Mouse (Mus musculus): ENCODE data around the gene Fam193a.

The Fam193a gene

DNA sequence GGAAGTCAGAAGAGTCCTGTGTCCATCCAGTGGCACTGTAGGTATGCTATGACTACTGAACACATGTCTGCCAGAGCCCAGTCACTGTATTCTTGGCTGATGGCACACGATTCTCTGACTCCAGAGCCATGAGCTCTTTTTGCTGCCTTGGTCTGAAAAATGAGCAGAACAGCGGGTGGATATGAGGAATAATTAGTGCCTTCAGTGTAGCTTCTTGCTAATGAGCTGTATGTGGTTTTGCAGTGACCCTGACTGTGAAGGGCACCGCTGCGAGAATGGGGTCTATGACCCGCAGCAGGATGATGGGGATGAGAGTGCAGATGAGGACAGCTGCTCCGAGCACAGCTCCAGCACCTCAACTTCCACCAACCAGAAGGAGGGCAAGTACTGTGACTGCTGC, 92.1 kb downstream of the Fam193a start:
- no peak for DNase-seq (ENCODE audit: low spot score)

- DNase-seq (ENCODE audit: low spot score), result no peak
These were observed 96.3 kb downstream of the Fam193a start for GRCm38 (mm10) chr5:34466079-34466478.

DNA sequence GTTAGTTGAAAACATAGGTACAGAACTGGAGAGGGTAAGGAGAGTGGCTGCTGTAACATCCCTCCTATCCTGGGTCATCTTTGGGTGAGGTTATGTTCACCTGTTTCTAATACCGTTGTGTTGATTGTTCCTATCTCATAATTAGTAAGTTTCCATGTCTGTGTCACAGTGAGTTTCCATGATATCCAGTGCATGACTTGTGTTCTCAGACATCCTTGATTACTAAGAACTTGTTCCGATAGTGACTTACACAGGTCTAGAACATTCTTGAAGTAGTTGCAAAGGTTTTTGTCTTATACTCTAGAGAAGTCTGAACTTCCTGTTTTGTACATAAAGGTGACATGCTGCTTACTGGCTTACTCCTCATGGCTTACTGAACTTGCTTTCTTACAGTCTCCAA, 96.9 kb downstream of the Fam193a start:
- no peak for DNase-seq (ENCODE audit: low spot score)

DNA sequence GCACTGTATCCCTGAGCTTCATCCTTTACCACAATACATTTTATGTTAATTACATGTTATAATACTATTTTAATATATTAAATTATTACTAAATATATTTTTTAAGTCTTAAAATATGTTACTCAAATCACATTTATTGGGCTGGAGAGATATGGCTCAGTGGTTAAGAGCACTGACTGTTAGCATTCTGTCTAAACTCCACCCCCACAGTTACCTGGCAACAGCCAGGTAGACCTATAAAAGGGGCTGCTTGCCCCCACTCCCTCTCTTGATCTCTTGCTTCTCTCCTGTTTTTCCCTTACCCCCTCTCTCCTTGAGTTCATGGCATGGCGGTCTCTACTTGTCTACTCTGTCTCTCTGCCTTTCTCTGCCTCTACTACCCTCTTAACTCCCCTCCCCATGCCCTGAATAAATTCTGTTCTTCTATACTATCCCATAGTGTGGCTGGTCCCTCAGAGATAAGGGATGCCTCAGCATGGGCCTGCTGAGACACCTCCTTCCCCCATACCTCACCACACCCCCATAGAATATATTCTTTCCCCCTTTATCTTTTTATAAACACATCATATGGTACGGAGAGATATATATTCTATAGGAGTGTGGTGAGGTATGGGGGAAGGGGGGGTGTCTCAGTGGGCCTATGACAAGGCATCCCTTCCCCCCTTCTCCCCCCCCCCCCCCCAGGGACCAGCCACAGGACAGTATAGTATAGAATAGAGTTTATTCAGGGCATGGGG, 98.5 kb downstream of the Fam193a start:
- no peak for DNase-seq (ENCODE audit: low spot score)

- DNase-seq (ENCODE audit: low spot score), result no peak
These were observed 111.2 kb downstream of the Fam193a start for GRCm38 (mm10) chr5:34480926-34481325.

DNA sequence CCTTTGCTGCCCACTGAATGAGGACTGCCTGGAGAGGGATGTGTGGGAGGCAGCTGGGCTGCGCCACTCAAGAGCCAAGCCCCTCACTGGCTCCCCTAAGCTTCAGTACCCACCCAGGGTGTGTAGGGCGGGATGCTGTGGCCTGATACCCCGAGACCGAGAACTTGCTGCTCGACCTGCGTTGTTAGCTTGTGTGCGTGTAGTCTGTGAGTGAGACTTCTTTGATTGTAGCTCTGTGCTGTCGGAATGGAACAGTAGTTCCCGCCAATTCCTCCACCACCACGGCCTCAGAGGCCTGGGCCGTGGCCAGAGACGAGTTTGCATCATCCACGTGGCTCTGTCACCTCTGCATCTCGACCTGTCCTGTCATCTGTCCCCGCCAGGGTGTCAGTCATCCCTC, 116.0 kb downstream of the Fam193a start:
- DNase-seq (ENCODE audit: low spot score), result no peak

DNA sequence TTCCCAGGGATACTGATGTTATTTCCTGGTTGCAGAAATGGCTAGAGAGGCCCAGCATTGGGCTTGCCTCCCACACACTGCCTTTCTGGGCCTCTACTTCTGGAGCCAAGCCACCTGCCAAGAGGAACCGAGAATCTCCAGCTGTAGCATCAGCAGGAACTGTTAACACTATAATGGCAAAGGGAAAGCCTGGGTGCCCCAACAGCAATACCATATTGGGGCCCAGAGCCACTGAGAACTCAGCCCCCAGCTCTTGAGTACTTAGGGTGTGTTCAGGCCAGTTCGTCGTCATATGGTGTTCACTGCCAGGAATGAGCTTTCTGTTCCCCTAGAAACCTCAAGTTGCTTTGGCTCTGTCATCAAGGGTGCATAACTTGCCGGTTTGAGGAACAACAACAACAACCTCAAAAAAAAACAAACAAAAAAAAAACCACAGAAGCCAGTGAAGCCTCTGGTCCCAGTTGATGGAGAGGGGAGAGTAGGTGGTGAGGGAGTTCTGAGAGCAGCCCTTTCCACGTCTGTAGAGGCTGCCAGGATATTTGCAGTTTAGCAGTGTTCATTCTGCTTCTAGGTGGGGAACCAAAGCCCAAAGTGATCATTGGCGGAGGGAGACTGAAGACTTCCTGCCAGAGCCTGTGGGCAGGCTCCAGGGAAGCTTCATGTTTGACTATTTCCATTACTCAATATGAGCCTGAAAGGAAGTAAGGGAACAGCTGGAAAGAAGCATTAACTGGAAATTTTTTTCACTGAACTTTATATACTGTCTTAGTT, 117.8 kb downstream of the Fam193a start:
- no peak for DNase-seq (ENCODE audit: low spot score)

- DNase-seq (ENCODE audit: low spot score), result no peak
These were observed 119.1 kb downstream of the Fam193a start for GRCm38 (mm10) chr5:34488741-34489417.

DNA sequence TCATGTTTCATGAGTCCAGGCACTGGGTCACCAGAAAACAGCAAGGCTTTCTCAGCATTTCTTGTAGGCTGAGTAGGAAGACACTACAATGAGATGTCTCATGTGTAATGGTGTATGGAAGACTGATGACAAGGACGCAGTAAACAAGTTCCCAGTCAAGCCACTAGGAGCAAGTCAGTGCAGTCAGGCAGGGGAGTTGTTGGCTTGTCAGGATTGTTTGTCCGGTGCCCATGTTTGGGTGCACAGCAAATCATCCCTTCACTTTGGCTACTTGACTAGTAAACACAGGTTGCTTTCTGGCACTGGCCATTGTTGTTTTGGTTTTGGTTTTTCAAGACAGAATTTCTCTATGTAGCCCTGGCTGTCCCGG, 119.7 kb downstream of the Fam193a start:
- no peak for DNase-seq (ENCODE audit: low spot score)

DNA sequence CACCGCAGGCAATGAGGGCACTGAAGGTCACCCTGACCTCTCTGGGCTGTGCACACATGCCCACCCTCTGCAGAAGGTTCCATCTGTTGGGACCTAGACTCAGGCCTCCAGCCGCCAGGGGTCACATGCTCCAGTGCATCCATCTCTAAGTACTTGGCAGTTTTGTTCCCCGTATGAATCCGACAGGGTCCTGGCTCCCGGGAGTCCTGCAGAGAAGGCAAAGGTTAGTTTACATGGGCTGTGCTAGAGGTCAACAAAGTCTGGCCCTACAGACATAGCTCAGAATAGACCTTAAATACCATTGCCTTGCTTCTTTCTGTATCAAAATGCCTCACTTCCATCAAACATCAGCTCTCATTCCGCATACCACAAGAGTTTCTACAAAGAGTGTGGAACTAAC, 127.0 kb downstream of the Fam193a start:
- DNase-seq (ENCODE audit: low spot score), result no peak

DNA sequence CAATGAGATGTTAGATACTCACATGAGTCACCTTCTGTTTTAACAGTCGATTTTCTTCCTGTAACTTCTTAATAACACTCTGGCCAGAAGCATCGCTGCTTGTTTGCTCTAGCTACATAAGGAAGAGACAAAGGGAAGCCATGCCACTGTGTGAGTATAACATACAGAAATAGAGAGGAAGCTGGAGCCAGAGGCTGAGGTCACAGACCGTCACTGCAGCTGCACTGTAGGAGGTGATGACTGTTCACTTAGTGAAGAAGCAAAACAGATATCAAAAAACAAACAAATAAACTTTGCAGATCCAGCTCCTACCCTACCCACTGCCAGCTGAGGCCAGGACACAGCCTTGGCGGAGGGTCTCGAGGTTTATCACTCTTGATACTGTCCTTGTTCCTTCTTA, 131.2 kb downstream of the Fam193a start:
- no peak for DNase-seq (ENCODE audit: low spot score)

GRCm38 (mm10) chr5:34501588-34501987, 131.9 kb downstream of the Fam193a start:
- no peak for DNase-seq (ENCODE audit: low spot score)

GRCm38 (mm10) chr5:34502411-34502810, 132.7 kb downstream of the Fam193a start:
- DNase-seq (ENCODE audit: low spot score), result no peak

DNA sequence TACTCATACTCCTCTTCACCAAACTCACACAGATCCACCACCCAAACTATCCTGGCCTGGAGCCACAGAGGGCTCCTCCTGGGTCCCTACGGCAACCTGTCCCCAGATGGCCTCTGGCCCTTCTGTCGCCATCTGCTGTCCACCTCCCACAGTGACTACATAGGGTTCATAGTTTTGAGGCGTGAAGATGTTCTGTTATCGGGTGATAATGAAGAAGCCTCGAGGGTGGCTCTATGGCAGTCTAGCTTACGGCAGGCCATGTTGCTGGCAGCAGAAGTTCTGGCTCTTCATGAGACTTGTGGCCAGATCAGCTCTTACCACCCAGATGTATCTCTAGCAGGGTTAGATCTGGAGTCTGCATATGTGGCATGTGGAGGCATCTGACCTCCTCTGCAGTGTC, 133.1 kb downstream of the Fam193a start:
- no peak for DNase-seq (ENCODE audit: low spot score)

DNA sequence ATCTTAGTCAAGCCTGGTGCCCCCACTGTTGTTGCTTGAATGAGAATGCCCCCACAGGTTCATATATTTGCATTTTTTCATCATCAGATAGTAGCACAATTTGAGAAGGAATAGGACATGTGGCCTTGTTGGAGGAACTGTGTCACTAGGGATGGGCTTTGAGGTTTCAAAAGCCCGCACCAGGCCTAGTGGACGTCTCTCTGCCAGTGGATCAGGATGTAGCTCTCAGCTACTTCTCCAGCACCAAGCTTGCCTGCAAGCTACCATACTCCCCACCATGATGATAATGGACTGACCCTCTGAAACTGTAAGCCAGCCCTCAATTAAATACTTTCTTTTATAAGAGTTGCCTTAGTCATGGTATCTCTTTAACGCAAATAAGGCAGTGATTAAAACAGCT, 142.8 kb downstream of the Fam193a start:
- no peak for DNase-seq (ENCODE audit: low spot score)

DNA sequence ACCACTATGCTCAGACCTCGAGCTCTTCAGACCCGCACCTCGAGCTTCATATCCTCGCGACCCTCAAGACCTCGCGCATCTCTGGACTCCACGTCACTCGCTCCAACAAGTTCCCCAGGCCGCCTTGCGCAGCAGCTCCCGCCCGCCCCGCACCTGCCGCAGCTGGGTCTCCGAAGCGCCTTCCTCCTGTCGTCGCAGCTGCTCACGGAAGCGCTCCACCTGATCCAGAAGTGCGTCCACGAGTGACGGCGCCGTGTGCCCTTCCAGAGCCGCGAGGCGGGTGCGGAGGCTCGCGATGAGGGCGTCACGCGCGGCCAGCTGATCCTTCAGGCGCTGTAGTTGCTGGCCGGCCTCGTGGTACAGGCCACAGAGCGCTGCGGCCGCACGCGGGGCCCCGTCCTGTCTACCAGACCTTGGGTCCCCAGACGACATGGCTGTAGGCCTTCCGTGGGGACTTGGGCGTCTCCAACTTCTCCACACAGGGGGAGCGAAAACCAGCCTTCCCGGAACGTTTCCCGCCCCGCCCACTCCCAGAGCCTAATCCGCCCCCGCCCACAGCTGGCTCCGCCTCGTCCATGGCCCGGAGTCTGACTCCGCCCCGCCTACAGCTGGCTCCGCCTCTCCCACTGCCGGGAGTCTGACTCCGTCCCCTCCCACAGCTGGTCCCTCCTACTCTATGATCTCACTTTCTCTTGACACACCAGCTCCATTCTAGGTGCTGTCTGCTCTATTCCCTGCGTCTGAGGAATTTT, 143.9 kb downstream of the Fam193a start, which contains the start of gene Tnip2:
Tnip2 (minus strand) TSS at position 526 of the 752 bp plus-strand sequence.
- DNase-seq (ENCODE audit: low spot score), result peak; percentile 77

GRCm38 (mm10) chr5:34514218-34514566, 144.5 kb downstream of the Fam193a start:
- DNase-seq (ENCODE audit: low spot score), result no peak

DNA sequence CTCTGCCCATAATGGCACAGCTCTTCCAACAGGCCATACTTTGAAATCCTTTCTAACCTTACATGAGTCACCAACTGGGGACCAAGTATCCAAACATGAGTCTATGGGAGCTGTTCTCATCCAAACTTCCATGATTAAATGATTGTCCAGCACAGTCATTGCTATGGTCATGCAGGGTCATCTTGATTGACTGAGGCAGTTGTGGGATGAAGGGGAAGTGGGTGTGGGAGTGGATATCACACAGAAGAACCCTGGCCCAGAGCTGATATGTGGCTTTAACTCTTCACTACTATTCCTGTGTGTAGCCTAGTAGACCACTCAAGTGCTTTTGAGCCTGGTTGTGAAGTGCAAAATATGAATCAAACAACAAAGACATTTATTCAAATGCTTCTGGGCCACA, 145.4 kb downstream of the Fam193a start:
- DNase-seq (ENCODE audit: low spot score), result no peak

- DNase-seq (ENCODE audit: low spot score), result peak; percentile 57
These were observed 148.2 kb downstream of the Fam193a start for GRCm38 (mm10) chr5:34517913-34518312.

GRCm38 (mm10) chr5:34519389-34519910, 149.7 kb downstream of the Fam193a start:
- DNase-seq (ENCODE audit: low spot score), result no peak

DNA sequence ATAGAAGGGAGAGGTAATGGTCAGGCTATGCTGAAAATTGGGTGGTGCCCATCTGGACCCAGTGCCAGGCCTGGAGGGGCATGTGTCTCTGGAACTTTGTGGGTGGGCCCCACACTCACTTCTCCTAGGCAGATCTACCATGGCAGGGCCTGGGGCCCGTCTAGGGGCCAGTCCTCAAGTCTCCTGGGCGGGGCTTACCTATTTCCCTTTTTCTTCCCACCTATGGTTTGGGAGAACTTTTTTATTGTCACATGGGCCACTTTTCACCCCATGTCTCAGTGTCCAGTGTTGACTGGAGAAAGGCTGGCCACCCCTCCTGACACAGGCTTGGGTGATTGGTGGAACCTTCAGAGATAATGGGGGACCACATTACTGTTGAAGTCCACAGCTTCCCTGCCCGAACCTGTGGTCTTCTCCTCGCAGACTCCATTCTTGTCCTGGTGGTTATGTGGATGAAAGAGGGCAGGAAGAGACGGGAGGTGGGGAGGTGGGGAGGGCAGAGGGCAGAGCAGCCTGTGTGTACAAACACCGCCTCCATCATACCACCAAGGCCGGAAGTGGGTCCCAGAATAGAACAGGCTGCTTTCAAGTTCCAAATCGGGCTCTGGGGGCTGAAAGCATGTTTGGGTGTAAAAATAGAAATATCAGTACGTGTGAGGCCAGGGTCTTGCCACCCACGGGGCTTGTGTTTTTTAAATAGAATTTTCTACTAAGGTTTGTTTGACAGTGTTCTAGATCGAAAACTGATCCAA, 150.9 kb downstream of the Fam193a start:
- no peak for DNase-seq (ENCODE audit: low spot score)
